Mouse (Mus musculus): ENCODE measurements around the gene Edar. TPM values are rescaled to one million over a fixed set of nuclear protein-coding genes. Genes with fewer than 3 reads are reported as not detected.

Edar gene
- polyA plus RNA-seq, 1 experiment from 2014 or later = 0.06 TPM

DNA sequence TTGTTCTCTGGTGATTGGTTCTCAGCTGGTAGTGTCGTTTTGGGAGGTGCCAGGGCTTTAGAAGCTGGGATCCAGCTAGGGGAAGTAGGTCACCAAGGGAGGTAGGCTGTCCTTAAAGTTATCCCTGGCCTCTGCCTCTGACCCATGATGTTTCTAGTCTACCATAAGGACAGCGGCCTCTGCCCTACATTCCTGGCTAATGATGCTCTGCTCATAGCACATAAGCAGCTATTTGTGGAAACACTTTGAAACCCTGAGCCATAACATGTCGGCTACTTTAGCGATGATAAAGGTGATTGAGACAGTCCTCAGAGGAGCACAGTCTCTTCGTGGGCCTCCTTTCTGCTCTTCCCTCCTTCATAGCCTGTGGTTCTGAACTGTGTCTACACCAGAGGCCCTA, 79.6 kb downstream of the Edar start:
- 63% methylated on average over 5 of the region's 5 CpGs for WGBS
- H3K4me3 ChIP-seq (replicated peaks) = no peak overlapping the region
- no peaks in the 10 kb centered on the region; the same call in 1 of the 2 replicates for H3K9me3 ChIP-seq (replicated peaks)
- H3K27ac ChIP-seq (replicated peaks) = no peak overlapping the region
- H3K27me3 ChIP-seq (replicated peaks) = no peaks in the 10 kb centered on the region
- ATAC-seq (ENCODE audit: low FRiP score) = no peak
- no peak overlapping the region for H3K9ac ChIP-seq (replicated peaks)
- H3K4me1 ChIP-seq = 0 out of 2 replicates have a peak, but pooled peaks cover under 1% of the 10 kb centered on the region
- no peaks in the 10 kb centered on the region for H3K36me3 ChIP-seq
- no peak overlapping the region for H3K4me2 ChIP-seq

DNA sequence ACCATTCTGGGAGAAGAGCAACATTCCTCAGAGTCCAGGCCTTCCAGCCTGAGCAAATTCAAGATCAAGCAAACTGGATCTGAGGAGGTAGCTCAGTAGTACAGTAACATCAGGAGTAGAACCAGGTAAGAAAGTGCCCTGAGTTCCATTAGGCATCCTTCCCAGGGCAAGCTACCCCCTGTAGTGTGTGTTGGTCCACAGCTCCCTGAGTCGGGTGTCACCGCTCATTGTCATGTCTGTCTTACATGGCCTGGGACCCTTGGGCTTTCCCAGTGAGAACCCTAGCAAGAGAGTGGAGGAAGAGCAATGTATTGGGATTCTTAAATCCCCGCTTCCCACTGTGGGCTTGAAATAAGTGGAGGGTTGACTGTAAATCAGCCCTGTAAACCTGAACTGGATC, 80.3 kb downstream of the Edar start:
- ATAC-seq (ENCODE audit: low FRiP score) = no peak
- no peaks in the 10 kb centered on the region for H3K4me1 ChIP-seq
- WGBS = 98% methylated on average over 3 of the region's 3 CpGs

DNA sequence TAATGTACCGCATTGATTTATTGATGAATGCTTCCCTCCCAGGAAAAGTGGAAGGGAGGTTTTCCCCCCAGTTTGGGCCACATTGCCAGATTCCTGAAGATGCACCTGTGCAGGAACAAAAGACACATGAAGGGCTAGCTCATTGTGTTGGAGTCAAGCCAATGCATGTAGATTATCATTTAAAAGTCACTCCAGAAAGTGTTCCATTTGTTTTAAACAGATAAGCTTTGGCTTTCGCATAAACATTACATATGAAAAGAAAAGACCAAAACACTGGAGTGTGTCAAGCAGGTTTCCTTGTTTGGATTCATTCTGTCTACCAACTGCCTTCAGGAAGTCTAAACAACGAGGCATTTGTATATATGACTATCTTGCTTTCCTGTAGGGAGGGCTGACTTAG, 81.0 kb downstream of the Edar start:
- Histone ChIP-seq H3K4me3 (replicated peaks) (no peak overlapping the region), H3K27ac (replicated peaks) (no peak overlapping the region), H3K4me1 (no peaks in the 10 kb centered on the region), H3K9ac (replicated peaks) (no peak overlapping the region), H3K9me3 (replicated peaks) (no peaks in the 10 kb centered on the region; the same call in 1 of the 2 replicates), H3K27me3 (replicated peaks) (no peaks in the 10 kb centered on the region), H3K36me3 (no peaks in the 10 kb centered on the region), H3K4me2 (no peak overlapping the region)
- 86% methylated on average over 3 of the region's 3 CpGs for WGBS
- no peak for ATAC-seq (ENCODE audit: low FRiP score)

More for the DNA sequence above, 80.3 kb downstream of the Edar start:
- Histone ChIP-seq H3K36me3 (no peaks in the 10 kb centered on the region), H3K4me2 (no peak overlapping the region), H3K27me3 (replicated peaks) (no peaks in the 10 kb centered on the region), H3K9ac (replicated peaks) (no peak overlapping the region), H3K9me3 (replicated peaks) (no peaks in the 10 kb centered on the region; the same call in 1 of the 2 replicates), H3K27ac (replicated peaks) (no peak overlapping the region), H3K4me3 (replicated peaks) (no peak overlapping the region)

DNA sequence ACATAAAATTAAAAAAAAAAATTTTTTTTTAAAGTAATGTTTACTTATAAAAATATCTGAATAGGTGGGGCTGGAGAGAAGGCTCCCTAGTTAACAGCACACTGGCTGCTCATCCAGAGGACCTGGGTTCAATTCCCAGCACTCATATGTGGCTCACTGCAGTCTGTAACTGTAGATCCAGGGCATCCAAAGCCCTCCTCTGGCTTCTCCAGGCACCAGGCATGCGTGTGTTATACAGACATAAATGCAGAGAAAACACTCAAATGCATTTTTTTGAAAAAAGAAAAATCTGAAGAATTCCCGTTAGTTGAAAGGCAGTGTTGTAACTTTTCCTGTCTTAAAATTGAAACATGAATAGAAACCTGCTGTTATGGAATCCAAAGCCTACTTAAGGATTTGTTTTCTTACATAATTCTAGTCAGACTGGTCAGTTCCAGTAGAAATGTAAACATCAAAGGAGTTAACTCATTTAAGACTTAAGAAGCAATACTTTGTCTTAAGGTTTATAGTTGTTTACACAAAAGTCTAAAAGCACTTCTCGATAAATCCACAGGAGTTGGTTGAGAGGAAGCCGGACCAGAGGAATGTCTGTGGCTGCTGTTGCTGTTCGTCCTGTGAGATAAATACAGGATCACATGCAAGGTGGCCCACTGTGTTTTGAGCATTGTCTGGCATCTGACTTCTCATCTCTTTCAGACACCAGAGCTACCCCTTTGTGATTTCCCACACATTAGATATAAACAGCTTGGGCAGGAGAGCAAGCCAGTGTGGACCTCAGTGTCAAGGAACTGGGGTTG, 89.8 kb downstream of the Edar start:
- ATAC-seq (ENCODE audit: low FRiP score) = no peak

DNA sequence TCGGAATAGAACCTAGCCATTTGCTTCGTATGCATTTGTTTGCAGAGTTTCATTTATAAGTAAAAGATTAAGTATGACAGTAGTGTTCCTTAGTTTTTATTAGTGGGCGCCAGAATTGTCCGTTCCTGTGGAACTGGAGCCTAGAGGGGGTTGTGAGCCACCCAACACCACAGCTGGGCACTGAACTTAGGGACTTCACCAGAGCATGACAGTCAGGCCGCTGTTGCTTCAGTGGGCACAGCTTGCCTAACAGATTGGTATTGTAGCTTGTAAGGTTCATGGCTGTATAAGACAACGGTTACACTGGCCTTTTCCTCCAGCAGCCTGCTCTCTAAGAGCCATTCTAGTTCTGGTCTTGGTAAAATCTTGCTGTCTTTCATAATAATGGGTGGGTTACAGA, 114.9 kb downstream of the Edar start:
- Histone ChIP-seq H3K9ac (replicated peaks) (no peak overlapping the region), H3K36me3 (no peaks in the 10 kb centered on the region), H3K27ac (replicated peaks) (no peak overlapping the region), H3K4me2 (no peak overlapping the region), H3K4me3 (replicated peaks) (no peak overlapping the region), H3K27me3 (replicated peaks) (no peaks in the 10 kb centered on the region), H3K4me1 (0 out of 2 replicates have a peak, but pooled peaks cover 3% of the 10 kb centered on the region), H3K9me3 (replicated peaks) (no peaks in the 10 kb centered on the region)
- 88% methylated on average over 6 of the region's 6 CpGs for WGBS
- no peak for ATAC-seq (ENCODE audit: low FRiP score)

More for the DNA sequence above, 89.8 kb downstream of the Edar start:
- Histone ChIP-seq H3K27me3 (replicated peaks) (no peaks in the 10 kb centered on the region), H3K4me2 (no peak overlapping the region), H3K36me3 (no peaks in the 10 kb centered on the region), H3K9me3 (replicated peaks) (0 out of 2 replicates have a peak, but pooled peaks cover 2% of the 10 kb centered on the region), H3K4me3 (replicated peaks) (no peak overlapping the region), H3K4me1 (no peaks in the 10 kb centered on the region), H3K9ac (replicated peaks) (no peak overlapping the region), H3K27ac (replicated peaks) (no peak overlapping the region)
- 83% methylated on average over 5 of the region's 5 CpGs for WGBS

DNA sequence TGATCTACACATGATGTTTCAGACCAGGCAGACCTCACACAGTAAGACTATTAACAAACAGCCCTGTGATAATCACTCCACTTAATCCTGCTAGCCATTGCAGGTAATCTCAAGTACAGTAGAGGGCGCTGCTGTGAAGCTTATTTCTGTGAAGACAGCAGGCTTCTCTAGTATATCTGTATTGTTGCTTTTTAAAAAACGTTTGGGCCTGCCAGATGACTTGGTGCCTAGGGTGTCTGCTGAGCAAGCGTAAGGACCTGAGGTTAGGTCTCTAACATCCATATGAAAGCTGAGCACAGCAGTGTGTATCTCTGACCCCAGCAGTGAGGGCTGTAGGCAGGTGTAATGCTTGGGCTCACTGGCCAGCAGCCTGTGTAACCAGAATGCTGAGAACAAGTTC, 115.6 kb downstream of the Edar start:
- Histone ChIP-seq H3K4me2 (no peak overlapping the region), H3K27ac (replicated peaks) (no peak overlapping the region), H3K36me3 (no peaks in the 10 kb centered on the region), H3K4me1 (0 out of 2 replicates have a peak, but pooled peaks cover 3% of the 10 kb centered on the region), H3K27me3 (replicated peaks) (no peaks in the 10 kb centered on the region), H3K9ac (replicated peaks) (no peak overlapping the region), H3K4me3 (replicated peaks) (no peak overlapping the region), H3K9me3 (replicated peaks) (no peaks in the 10 kb centered on the region)
- WGBS = 16% methylated on average over 3 of the region's 3 CpGs
- ATAC-seq (ENCODE audit: low FRiP score) = peak; percentile 76

DNA sequence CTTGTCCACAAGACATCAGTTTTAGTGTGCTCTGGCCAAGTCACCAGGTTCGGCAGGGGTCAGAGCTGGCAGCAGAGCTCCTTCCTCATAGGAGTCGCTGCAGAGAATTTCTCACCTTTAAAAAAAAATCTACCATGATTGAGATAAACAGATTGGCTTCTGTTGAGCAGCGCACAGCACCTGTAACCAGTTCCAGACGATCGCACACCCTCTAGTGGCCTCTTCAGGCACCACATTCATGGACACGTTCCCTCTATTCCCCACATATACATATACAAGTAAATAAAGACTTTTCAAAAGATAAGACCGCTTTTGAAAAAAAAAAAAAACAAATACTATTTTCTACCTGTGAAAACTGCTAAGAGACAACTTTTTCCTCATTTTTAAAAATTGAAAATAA, 116.4 kb downstream of the Edar start:
- 0 out of 2 replicates have a peak, but pooled peaks cover 3% of the 10 kb centered on the region for H3K4me1 ChIP-seq
- H3K27me3 ChIP-seq (replicated peaks) = no peaks in the 10 kb centered on the region
- no peak overlapping the region for H3K9ac ChIP-seq (replicated peaks)
- ATAC-seq (ENCODE audit: low FRiP score) = 0 out of 2 replicates have a peak, but pooled peaks have one; percentile 66
- no peaks in the 10 kb centered on the region for H3K36me3 ChIP-seq
- H3K4me2 ChIP-seq = no peak overlapping the region
- H3K27ac ChIP-seq (replicated peaks) = no peak overlapping the region
- WGBS = 31% methylated on average over 7 of the region's 7 CpGs
- no peaks in the 10 kb centered on the region for H3K9me3 ChIP-seq (replicated peaks)
- no peak overlapping the region for H3K4me3 ChIP-seq (replicated peaks)

DNA sequence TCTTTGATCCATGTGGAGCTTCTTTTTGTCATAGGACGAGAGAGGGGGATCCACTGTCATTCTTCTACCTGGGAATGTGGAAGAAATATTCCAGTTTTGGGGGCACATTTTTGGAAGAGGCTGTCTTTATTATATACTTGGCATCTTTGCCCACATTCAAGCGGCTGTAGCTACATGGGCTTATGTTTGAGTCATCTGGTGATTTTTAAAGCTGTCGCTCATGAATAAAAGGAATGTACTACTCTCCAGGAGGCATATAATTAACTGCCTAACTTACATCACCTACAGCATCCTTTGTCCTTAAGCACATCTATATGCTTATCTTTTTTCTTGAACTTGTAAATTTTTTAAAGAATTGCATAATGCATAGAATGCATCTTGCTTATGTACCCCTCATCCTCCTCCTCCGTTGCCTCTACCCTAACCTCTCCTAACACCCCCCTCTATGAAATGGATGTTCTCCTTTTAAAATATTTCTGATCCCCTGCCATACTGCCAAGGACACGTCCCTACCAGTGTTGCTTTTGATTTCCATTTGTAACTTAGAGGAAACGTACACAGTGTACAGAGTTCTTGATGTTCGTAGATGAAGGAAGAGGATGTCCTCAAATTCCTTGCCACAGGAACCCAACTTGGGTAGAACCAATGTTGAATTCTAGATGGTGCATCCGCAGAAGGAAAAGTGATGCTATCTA, 120.6 kb downstream of the Edar start:
- no peaks in the 10 kb centered on the region for H3K36me3 ChIP-seq
- no peak overlapping the region for H3K4me2 ChIP-seq
- 90% methylated on average over 8 of the region's 8 CpGs for WGBS
- H3K9ac ChIP-seq (replicated peaks) = no peak overlapping the region
- no peak overlapping the region for H3K27ac ChIP-seq (replicated peaks)
- H3K27me3 ChIP-seq (replicated peaks) = no peaks in the 10 kb centered on the region
- no peaks in the 10 kb centered on the region for H3K9me3 ChIP-seq (replicated peaks)
- H3K4me1 ChIP-seq = no peaks in the 10 kb centered on the region
- ATAC-seq (ENCODE audit: low FRiP score) = no peak
- H3K4me3 ChIP-seq (replicated peaks) = no peak overlapping the region

Other genes starting within 250 kb of the Edar start
- 13.2 and 16.6 TPM in 2 replicates for gene Ranbp2, start 228.7 kb downstream of the Edar start, polyA plus RNA-seq (2015; fragmentation: Nextera tagmentation; extraction: Ambion mirVana)
- 7.9 and 8.5 TPM in 2 replicates for gene Ccdc138, start 177.7 kb downstream of the Edar start, polyA plus RNA-seq (2015; fragmentation: Nextera tagmentation; extraction: Ambion mirVana)
- gene Gm17542, start 42.6 kb upstream of the Edar start, polyA plus RNA-seq (2015; fragmentation: Nextera tagmentation; extraction: Ambion mirVana) = not detected in 2 replicates
- gene Sh3rf3, start 137.7 kb upstream of the Edar start, polyA plus RNA-seq (2015; fragmentation: Nextera tagmentation; extraction: Ambion mirVana) = 3.3 and 3.6 TPM in 2 replicates